Mouse (Mus musculus) E14TG2a.4 (cell line): ENCODE data around the gene Sema3b.

Experiments
- CTCF ChIP-seq: conservative IDR thresholded peaks from 2 replicates; pipeline ENCODE4 v1.5.1; 2014; ENCODE audit warnings: low read length
- NANOG ChIP-seq: IDR thresholded peaks from 2 replicates; pipeline ENCODE4 v1.6.1; 2014; ENCODE audit warnings: borderline replicate concordance, low read length, mixed read lengths
- POU5F1 ChIP-seq: IDR thresholded peaks from 2 replicates; pipeline ENCODE4 v1.6.1; 2014; ENCODE audit warnings: low read length, borderline replicate concordance

DNA sequence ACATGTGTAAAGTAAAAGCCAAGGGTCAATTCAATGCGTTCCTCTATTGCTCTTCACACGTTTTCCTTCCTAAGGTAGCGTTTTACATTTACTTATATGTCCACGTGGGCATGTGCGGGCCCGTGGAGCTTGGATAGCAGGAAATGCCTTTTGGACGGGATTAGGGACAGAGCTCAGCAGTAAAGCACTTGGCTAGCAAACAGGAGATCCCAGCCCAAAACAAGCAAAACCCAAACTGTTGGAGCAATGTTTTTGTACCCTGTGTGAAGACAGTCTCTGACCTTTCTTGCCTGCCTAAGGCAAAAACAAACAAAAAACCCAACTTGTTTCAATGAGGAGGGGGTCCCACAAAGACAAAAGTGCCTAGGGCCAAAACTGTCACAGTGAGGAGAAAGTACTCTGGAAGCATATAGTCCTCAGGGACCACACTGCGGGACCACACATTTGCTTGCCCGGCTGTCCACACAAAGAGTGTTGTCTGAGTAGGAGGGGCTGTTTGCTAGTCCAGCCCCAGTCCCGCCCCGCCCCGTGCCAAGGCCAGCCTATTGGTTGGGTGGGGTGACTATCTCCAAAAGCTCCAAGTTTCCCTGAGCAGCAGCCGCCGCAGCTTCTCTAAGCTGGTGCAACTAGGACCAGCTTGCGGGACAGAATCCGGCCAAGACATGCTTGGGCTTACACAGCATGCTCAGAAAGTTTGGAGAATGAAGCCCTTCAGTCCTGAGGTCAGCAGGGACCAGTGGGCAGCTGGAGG lies 32.5 kb downstream of the Sema3b start, which contains the start of gene Hyal1:
- TF ChIP-seq CTCF, result no peak
- TF ChIP-seq POU5F1, result no peak
- TF ChIP-seq NANOG, result no peak
